Mouse (Mus musculus) bone marrow, adult 2 months (tissue): ENCODE measurements around the gene Itga4.

Experiments
- CTCF ChIP-seq: fragments of 200-500 bp; IDR thresholded peaks from 2 replicates; pipeline ENCODE4 v1.5.1; 2011; ENCODE audit warnings: low read length, control low read depth; ENCODE audit not compliant: control insufficient read depth, insufficient read depth
- POLR2A ChIP-seq: fragments of 200-500 bp; IDR thresholded peaks from 2 replicates; pipeline ENCODE4 v1.6.1; 2011; ENCODE audit warnings: low read depth, mild to moderate bottlenecking, control low read depth, low read length, borderline replicate concordance; ENCODE audit not compliant: control insufficient read depth

DNA sequence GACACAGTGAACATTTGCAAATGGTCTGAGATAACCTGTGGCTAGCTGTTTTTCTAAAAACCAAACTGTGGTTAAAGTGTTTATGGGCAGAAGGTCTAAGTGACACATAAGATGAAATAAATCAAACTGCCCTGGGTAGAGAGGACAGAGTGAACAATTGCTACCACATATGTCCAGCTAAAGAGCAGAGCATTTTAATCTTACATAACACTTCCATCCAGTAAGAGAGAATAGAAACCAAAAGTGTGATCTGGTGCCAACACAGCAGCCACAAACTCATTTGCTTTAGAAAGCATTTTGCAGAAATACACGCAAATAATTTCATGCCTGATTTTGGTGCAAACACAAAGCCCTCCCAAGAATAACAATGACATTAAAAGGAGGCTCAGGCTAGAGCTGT is 83.8 kb downstream of the Itga4 start:
- TF ChIP-seq POLR2A (no peak), CTCF (no peak)
